Mouse (Mus musculus) mesoderm, embryonic 11.5 days (tissue): Measurements from ENCODE around the gene Ggct.

Source experiments
- DNase-seq: peaks from one replicate; pipeline ENCODE4 v3.0.0-alpha.2; 2012; ENCODE audit warnings: low read depth, low spot score

The Ggct gene

GRCm38 (mm10) chr6:54952542-54952941 is 40.2 kb downstream of the Ggct start:
- no peak for DNase-seq

- no peak for DNase-seq
Observed at GRCm38 (mm10) chr6:54948682-54949081, 44.1 kb downstream of the Ggct start.

- no peak for DNase-seq
Observed at GRCm38 (mm10) chr6:54946241-54946953, 46.4 kb downstream of the Ggct start.

GRCm38 (mm10) chr6:54944551-54944950 is 48.2 kb downstream of the Ggct start:
- no peak for DNase-seq

- DNase-seq, result no peak
Observed at GRCm38 (mm10) chr6:54943753-54944152, 49.0 kb downstream of the Ggct start.

DNA sequence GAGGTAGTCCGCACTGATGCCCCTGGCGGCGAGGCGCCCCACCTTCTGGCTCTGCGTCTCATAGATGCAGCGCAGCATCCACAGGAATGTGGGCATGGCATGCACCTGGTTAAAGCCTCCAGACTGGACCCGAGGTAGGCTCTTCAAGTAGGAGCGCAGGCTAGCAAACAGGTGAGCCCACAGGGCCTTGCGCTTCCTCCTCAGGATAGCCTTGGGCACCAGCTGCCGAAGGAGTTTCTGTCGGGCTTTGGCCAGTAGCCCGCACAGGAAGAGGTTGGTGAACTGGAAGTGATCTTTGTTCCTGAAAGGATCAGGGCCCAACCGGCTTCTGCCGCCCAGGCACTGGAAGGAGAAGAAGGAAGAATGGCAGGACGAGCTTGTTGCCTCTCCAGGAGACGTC is 49.5 kb downstream of the Ggct start:
- DNase-seq, result no peak

DNA sequence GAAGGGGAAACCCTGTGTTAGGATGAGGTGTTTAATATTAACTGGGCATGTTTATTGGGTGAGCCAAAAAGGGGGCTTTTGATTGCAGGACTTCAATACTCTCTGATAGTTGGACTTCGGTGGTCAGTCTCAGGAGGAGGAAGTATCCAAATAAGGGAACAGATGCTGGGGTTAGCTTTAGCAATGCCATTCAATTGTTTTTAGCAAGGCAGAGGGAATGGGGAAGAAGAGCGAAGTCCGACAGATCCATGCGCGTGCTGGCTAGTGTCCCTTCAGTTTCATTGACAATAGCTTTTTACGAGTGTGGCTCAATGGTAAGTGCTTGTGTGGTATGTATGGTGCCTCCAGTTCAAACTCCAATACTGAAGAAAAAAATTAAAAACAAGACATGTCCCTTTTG is 51.6 kb downstream of the Ggct start:
- DNase-seq, result no peak

GRCm38 (mm10) chr6:54940126-54940525 is 52.6 kb downstream of the Ggct start:
- DNase-seq, result no peak

- no peak for DNase-seq
Observed at GRCm38 (mm10) chr6:54939631-54940030, 53.1 kb downstream of the Ggct start.

- no peak for DNase-seq
Observed at GRCm38 (mm10) chr6:54936496-54936895, 56.3 kb downstream of the Ggct start.

- DNase-seq, result no peak
Observed at GRCm38 (mm10) chr6:54934930-54935329, 57.8 kb downstream of the Ggct start.

- no peak for DNase-seq
Observed at GRCm38 (mm10) chr6:54934313-54934712, 58.4 kb downstream of the Ggct start.

GRCm38 (mm10) chr6:54933866-54934265 is 58.9 kb downstream of the Ggct start:
- no peak for DNase-seq

DNA sequence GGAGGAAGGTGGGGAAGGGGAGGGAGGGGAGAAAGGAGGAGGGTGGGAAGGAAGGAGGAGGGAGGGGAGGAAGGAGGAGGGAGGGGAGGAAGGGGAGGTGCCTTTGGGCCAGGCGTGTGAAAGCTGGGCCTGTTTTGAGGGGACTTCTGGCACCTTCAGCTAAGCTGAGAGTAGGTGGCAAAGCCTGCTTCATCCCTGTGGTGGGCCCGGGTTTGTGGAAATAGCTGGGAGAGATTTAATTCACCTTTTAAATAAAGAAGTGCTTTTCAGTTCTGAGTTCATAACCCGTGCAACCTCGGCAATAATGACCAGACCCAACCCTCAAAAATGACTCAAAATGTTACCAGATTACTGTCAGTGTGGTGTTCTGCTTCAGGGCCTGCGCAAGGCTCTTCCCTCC is 59.5 kb downstream of the Ggct start:
- DNase-seq, result no peak
